Mouse (Mus musculus) liver, adult 2 months (tissue): Measurements from ENCODE around the gene Kcnk13.

Experiments used
- CTCF ChIP-seq: fragments of 200-500 bp; IDR thresholded peaks from 2 replicates; pipeline ENCODE4 v1.5.1; 2011; ENCODE audit warnings: low read depth, low read length, control low read depth
- POLR2A ChIP-seq: fragments of 200-500 bp; IDR thresholded peaks from 2 replicates; pipeline ENCODE4 v1.6.1; 2011; ENCODE audit warnings: low read length, control low read depth; ENCODE audit not compliant: insufficient read depth; ENCODE audit errors: extremely low read depth

- no peak for TF ChIP-seq CTCF
- no peak for TF ChIP-seq POLR2A
Observed at GRCm38 (mm10) chr12:100022490-100022889, 58.2 kb downstream of the Kcnk13 start.
